Mouse (Mus musculus) C2C12 (cell line): ENCODE results near the gene Pirt. TPM values are rescaled to one million over a fixed set of nuclear protein-coding genes. Genes with fewer than 3 reads are reported as not detected.

Experiments
- H3K27me3 ChIP-seq: one replicate; pipeline ENCODE4 v1.6.1; 2011; ENCODE audit not compliant: control insufficient read depth, insufficient read depth, insufficient read length
- H3K36me3 ChIP-seq: one replicate; pipeline ENCODE4 v1.6.1; 2011; ENCODE audit not compliant: control insufficient read depth, insufficient read depth
- H3K4me3 ChIP-seq: one replicate; pipeline ENCODE4 v1.5.1; 2011; ENCODE audit warnings: mild to moderate bottlenecking, control low read depth; ENCODE audit not compliant: poor library complexity, insufficient read depth, severe bottlenecking
- H3K79me2 ChIP-seq: one replicate; pipeline ENCODE4 v1.6.1; 2011; ENCODE audit not compliant: control insufficient read depth, insufficient read depth
- H3K79me3 ChIP-seq: one replicate; pipeline ENCODE4 v1.6.1; 2011; ENCODE audit warnings: low read depth, control low read depth
- H3ac ChIP-seq: one replicate; pipeline ENCODE3; 2011; ENCODE audit warnings: low read depth; ENCODE audit not compliant: control insufficient read depth, insufficient read length
- CEBPB ChIP-seq: IDR thresholded peaks from one replicate; pipeline ENCODE4 v1.6.1; 2011; ENCODE audit warnings: low read depth, mild to moderate bottlenecking, control low read depth, moderate library complexity
- CTCF ChIP-seq: IDR thresholded peaks from one replicate; pipeline ENCODE4 v1.5.1; 2011; ENCODE audit not compliant: control insufficient read depth, insufficient read depth, insufficient read length
- FOSL1 ChIP-seq: IDR thresholded peaks from one replicate; pipeline ENCODE4 v1.8.0; 2011; ENCODE audit warnings: mild to moderate bottlenecking, low read length; ENCODE audit not compliant: poor library complexity, insufficient read depth, severe bottlenecking
- MAX ChIP-seq: IDR thresholded peaks from one replicate; pipeline ENCODE4 v1.6.1; 2011; ENCODE audit warnings: mild to moderate bottlenecking, control low read depth
- MYOD1 ChIP-seq: IDR thresholded peaks from one replicate; pipeline ENCODE4 v1.6.1; 2011; ENCODE audit warnings: low read depth; ENCODE audit not compliant: control insufficient read depth, insufficient read length
- MYOG ChIP-seq: IDR thresholded peaks from one replicate; pipeline ENCODE4 v1.6.1; 2011; ENCODE audit not compliant: control insufficient read depth, insufficient read length; ENCODE audit errors: extremely low read depth
- USF1 ChIP-seq: IDR thresholded peaks from one replicate; pipeline ENCODE4 v1.6.1; 2011; ENCODE audit warnings: low read depth, mild to moderate bottlenecking, control low read depth, moderate library complexity
- polyA plus RNA-seq: library from polyadenylated mRNA; unstranded; fragments of >200 nt; fragmentation: generic; extraction: Trizol; gene quantifications from one replicate; pipeline ENCODE4 v1.2.1, GENCODE M21; 2012; ENCODE audit warnings: missing spikeins

Pirt gene
- polyA plus RNA-seq, 1 experiment: not detected

- H3K79me3 ChIP-seq: no peaks in the 10 kb centered on the region
- no peaks in the 10 kb centered on the region for H3K27me3 ChIP-seq
- H3K36me3 ChIP-seq: no peaks in the 10 kb centered on the region
- TF ChIP-seq MAX (no peak), CEBPB (no peak), MYOD1 (no peak), USF1 (no peak), MYOG (no peak), CTCF (no peak), FOSL1 (no peak)
- no peak overlapping the region for H3K4me3 ChIP-seq
- no peak overlapping the region for H3ac ChIP-seq
- no peaks in the 10 kb centered on the region for H3K79me2 ChIP-seq
These were observed 49.8 kb downstream of the Pirt start for GRCm38 (mm10) chr11:66961447-66962176.

GRCm38 (mm10) chr11:66963462-66963861 is 51.7 kb downstream of the Pirt start:
- no peak overlapping the region for H3ac ChIP-seq

GRCm38 (mm10) chr11:66966500-66967116 is 54.8 kb downstream of the Pirt start:
- H3K27me3 ChIP-seq: no peaks in the 10 kb centered on the region
- H3K79me2 ChIP-seq: no peaks in the 10 kb centered on the region
- TF ChIP-seq CTCF: no peak
- no peak for TF ChIP-seq USF1
- TF ChIP-seq MAX: no peak
- no peak for TF ChIP-seq CEBPB
- H3K4me3 ChIP-seq: no peak overlapping the region
- no peaks in the 10 kb centered on the region for H3K36me3 ChIP-seq
- no peaks in the 10 kb centered on the region for H3K79me3 ChIP-seq
- no peak overlapping the region for H3ac ChIP-seq

More at GRCm38 (mm10) chr11:66963462-66963861, 51.7 kb downstream of the Pirt start:
- Histone ChIP-seq H3K36me3 (no peaks in the 10 kb centered on the region), H3K79me3 (no peaks in the 10 kb centered on the region), H3K79me2 (no peaks in the 10 kb centered on the region), H3K27me3 (no peaks in the 10 kb centered on the region), H3K4me3 (no peak overlapping the region)
- no peak for TF ChIP-seq USF1
- no peak for TF ChIP-seq MYOD1
- TF ChIP-seq MAX: no peak
- no peak for TF ChIP-seq MYOG
- no peak for TF ChIP-seq FOSL1
- no peak for TF ChIP-seq CEBPB
- no peak for TF ChIP-seq CTCF

DNA sequence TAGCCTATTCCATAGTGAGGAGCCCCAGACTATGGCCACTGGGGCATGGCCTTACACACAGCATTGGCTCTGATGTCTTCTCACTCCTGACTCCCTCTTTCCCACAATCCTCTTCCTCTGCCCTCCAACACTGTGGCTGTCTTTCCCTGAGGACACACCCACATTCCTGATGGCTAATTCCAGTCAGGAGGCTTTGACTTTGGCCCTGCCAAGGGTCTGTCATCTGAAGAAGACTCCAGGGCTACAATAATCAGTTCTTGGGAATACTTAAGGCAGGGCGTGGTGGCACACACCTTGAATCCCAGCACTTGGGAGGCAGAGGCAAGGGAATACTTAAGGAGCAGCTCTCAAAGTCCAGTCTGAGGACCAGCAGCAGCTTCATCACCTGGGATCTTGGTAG is 56.8 kb downstream of the Pirt start:
- no peaks in the 10 kb centered on the region for H3K27me3 ChIP-seq
- no peaks in the 10 kb centered on the region for H3K36me3 ChIP-seq
- H3ac ChIP-seq: no peak overlapping the region
- H3K79me3 ChIP-seq: no peaks in the 10 kb centered on the region
- TF ChIP-seq CEBPB (no peak), MYOG (no peak), USF1 (no peak), FOSL1 (no peak), MYOD1 (no peak), CTCF (no peak), MAX (no peak)
- H3K4me3 ChIP-seq: no peak overlapping the region
- H3K79me2 ChIP-seq: no peaks in the 10 kb centered on the region

DNA sequence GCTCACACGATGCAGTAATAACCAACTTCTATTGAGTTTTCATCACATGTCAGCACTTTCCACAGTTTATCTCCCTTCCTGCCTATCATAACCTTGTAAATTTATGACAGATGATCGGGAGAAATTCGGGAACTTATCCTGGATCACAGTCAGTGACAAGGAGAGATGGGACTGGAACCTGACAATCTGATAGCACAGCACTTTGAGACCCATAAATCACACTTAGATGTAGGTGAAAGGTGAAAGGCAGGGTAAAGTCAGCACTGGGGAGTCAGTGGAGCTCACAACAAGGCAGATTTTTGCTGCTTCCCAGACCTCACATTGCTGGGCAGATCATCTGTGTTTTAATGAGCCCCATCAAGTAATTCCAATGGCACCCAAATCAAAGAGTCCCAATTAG is 61.7 kb downstream of the Pirt start:
- H3K36me3 ChIP-seq: no peaks in the 10 kb centered on the region

More for the DNA sequence above, 61.7 kb downstream of the Pirt start:
- no peak overlapping the region for H3ac ChIP-seq
- no peak overlapping the region for H3K4me3 ChIP-seq
- H3K79me2 ChIP-seq: no peaks in the 10 kb centered on the region
- no peaks in the 10 kb centered on the region for H3K79me3 ChIP-seq
- no peak for TF ChIP-seq USF1
- TF ChIP-seq CTCF: no peak
- TF ChIP-seq FOSL1: no peak
- TF ChIP-seq MAX: no peak
- no peak for TF ChIP-seq MYOD1
- TF ChIP-seq MYOG: no peak
- TF ChIP-seq CEBPB: no peak
- H3K27me3 ChIP-seq: no peaks in the 10 kb centered on the region
